Mouse (Mus musculus) olfactory bulb, adult 2 months (tissue): ENCODE results near the gene 2210016L21Rik. TPM values are rescaled to one million over a fixed set of nuclear protein-coding genes. Genes with fewer than 3 reads are reported as not detected.

Source experiments
- H3K27ac ChIP-seq: fragments of 200-500 bp; 2 replicates; pipeline ENCODE4 v1.5.1; 2012; ENCODE audit warnings: low read depth, low read length; ENCODE audit not compliant: insufficient read depth
- H3K4me1 ChIP-seq: fragments of 200-500 bp; 2 replicates; pipeline ENCODE4 v1.6.1; 2012; ENCODE audit warnings: low read length; ENCODE audit not compliant: control insufficient read depth, insufficient read depth
- H3K4me3 ChIP-seq: fragments of 200-500 bp; 2 replicates; pipeline ENCODE4 v1.5.1; 2012; ENCODE audit warnings: mild to moderate bottlenecking, low read depth, low read length, moderate library complexity; ENCODE audit not compliant: insufficient read depth
- CTCF ChIP-seq: fragments of 200-500 bp; IDR thresholded peaks from 2 replicates; pipeline ENCODE4 v1.5.1; 2012; ENCODE audit warnings: low read depth, mild to moderate bottlenecking, low read length, moderate library complexity; ENCODE audit not compliant: insufficient read depth
- POLR2A ChIP-seq: fragments of 200-500 bp; IDR thresholded peaks from 2 replicates; pipeline ENCODE4 v1.6.1; 2012; ENCODE audit warnings: mild to moderate bottlenecking, low read depth, low read length, moderate library complexity; ENCODE audit not compliant: insufficient read depth
- WGBS: fragments of 180-500 bp; shearing (Covaris S2); methylation state at CpG from one replicate; pipeline ENCODE4 v1.1.7; 2018; 5-methylcytosine and 5-hydroxymethylcytosine counted together
- polyA plus RNA-seq: library from polyadenylated mRNA; stranded (reverse); fragments of >200 nt; gene quantifications from 2 replicates; pipeline ENCODE4 v1.2.4, GENCODE M21; 2012; ENCODE audit warnings: low replicate concordance; ENCODE audit not compliant: missing spikeins, insufficient read depth, insufficient read length

2210016L21Rik gene
- polyA plus RNA-seq, 1 experiment: not detected

DNA sequence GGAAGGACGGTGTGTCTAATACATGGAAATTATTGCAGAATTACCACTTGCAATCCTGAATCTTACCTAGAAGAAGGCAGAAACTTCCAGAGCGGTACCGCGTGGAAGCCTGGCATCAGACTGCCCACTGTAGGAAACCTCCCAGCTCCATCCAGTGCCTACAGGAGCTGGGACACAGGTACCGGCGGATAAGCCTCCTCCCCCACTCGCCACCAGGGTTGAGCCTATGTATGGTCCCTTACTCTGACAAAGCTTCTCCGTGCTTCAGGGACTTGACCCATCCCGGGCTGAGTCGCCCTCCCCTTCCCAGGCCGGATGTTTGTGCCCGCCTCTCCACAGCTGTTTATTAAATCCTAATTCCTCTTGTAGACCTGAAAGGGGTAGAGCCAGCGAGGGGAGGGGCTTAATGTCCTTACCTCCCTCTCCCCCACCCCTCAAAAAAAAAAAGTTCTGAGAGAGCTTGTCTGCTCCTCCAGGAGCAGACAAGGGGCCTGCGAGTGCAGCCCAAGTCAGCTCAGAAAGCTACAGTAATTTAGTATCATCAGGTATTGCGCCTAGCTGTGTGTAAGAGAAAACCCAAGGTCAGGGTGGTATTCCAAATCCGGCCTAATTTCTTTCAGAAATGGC, 38.3 kb downstream of the 2210016L21Rik start:
- WGBS: 28% methylated on average over 16 of the region's 16 CpGs
- no peak for TF ChIP-seq CTCF
- TF ChIP-seq POLR2A: no peak
- Histone ChIP-seq H3K27ac (no peak overlapping the region), H3K4me1 (peaks cover 12% of the 10 kb centered on the region), H3K4me3 (no peak overlapping the region)

DNA sequence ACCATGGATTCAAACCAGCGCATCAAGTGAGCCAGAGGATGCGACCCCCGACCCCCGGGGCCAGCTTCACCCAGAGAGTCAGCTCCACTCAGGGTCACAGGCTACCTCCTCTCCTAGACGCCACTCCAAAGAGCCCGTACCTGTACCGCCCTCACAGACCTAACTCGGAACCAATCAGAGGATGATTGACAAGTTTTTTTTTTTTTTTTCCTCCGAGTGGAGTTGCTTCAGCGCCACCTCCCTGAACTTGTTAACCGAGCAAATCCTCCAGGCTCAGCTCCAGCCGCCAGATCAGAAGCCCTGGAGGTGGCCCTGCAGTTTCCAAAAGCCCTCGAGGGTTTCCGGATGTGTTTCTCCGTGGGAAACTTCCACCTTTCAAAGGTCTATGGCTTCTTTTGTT, 40.0 kb downstream of the 2210016L21Rik start:
- Histone ChIP-seq H3K4me3 (no peak overlapping the region), H3K27ac (no peak overlapping the region), H3K4me1 (peaks cover 12% of the 10 kb centered on the region)
- 68% methylated on average over 15 of the region's 15 CpGs for WGBS
- TF ChIP-seq POLR2A (no peak), CTCF (no peak)

DNA sequence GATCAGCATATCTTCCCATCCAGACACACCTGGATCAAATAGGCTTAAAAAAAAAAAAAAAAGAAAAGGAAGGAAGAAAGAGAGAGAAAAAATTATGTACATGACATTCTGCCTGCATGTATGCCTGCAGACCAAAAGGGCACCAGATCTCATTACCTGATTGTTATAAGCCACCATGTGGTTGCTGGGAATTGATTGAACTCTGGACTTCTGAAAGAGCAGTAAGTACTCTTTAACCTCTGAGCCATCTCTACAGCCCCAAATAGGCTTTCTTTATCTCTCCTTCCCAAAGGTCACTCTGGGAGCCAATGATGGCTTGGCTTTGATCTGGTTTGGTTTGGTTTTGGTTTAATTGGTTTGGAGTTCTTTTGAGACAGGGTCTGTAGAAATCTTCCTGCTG, 43.1 kb downstream of the 2210016L21Rik start:
- TF ChIP-seq POLR2A: no peak
- TF ChIP-seq CTCF: no peak
- Histone ChIP-seq H3K4me1 (peaks cover 2% of the 10 kb centered on the region), H3K27ac (no peak overlapping the region), H3K4me3 (no peak overlapping the region)

DNA sequence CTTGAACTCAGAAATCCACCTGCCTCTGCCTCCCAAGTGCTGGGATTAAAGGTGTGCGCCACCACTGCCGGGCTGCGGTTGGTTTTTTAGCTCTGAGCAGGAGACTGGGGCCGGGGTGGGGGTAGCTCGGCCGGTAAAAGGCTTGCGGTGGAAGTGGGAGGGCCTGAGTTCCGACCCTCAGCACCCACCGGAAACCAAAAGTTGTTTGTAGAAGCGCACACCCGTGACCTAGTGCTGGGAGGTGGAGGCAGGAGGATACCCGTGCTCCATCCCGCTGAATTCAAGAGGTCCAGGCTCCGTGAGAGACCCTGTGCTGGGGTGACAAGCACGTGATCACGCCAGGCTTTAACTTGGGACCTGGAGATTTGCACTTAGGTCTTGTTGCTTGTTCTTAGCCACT, 54.5 kb downstream of the 2210016L21Rik start:
- Histone ChIP-seq H3K4me1 (peaks cover 2% of the 10 kb centered on the region), H3K4me3 (no peak overlapping the region), H3K27ac (no peak overlapping the region)
- WGBS: 88% methylated on average over 16 of the region's 16 CpGs
- TF ChIP-seq POLR2A (no peak), CTCF (no peak)

DNA sequence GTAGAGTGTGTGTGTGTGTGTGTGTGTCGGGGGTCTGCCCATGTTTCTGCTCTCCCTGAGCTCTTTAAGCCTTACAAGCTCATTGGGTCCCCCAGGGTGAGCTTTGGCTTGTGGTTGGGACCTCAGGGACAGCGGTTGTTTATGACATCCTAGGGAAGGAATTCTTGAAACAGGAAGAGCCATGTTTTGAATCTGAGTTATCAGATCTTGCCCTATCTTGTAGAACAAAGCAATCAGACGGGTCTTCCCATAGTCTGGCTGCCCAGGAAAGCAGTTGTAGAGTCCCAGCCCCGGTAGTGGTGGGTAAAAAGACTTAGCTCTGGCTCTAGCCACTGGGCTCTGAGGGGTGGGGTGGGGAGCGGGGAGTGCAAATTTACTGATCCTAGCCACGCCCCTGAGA, 55.4 kb downstream of the 2210016L21Rik start:
- 79% methylated on average over 6 of the region's 6 CpGs for WGBS
- H3K4me3 ChIP-seq: no peak overlapping the region
- peaks cover 4% of the 10 kb centered on the region; the same call in 1 of the 2 replicates for H3K4me1 ChIP-seq
- TF ChIP-seq POLR2A (no peak), CTCF (no peak)
- H3K27ac ChIP-seq: no peak overlapping the region

Other genes starting within 250 kb of the 2210016L21Rik start
- gene Tchp, start 234.4 kb upstream of the 2210016L21Rik start, polyA plus RNA-seq: not detected in 2 replicates
- not detected in 2 replicates for gene Ankrd13a, start 167.5 kb upstream of the 2210016L21Rik start, polyA plus RNA-seq
- gene Git2, start 166.6 kb upstream of the 2210016L21Rik start, polyA plus RNA-seq: not detected in 2 replicates
- not detected in 2 replicates for gene 1500011B03Rik, start 118.7 kb upstream of the 2210016L21Rik start, polyA plus RNA-seq
- not detected in 2 replicates for gene 4930519G04Rik, start 88.5 kb upstream of the 2210016L21Rik start, polyA plus RNA-seq
- not detected in 2 replicates for gene Gm9936, start 83.5 kb upstream of the 2210016L21Rik start, polyA plus RNA-seq
- not detected in 2 replicates for gene Oasl2, start 45.2 kb upstream of the 2210016L21Rik start, polyA plus RNA-seq
- gene Oasl1, start 18.9 kb upstream of the 2210016L21Rik start, polyA plus RNA-seq: not detected in 2 replicates
- not detected in 2 replicates for gene Hnf1a, start 28.9 kb downstream of the 2210016L21Rik start, polyA plus RNA-seq
- not detected in 2 replicates for gene Sppl3, start 69.0 kb downstream of the 2210016L21Rik start, polyA plus RNA-seq
- not detected in 2 replicates for gene Gm10401, start 156.1 kb downstream of the 2210016L21Rik start, polyA plus RNA-seq
- gene Acads, start 177.2 kb downstream of the 2210016L21Rik start, polyA plus RNA-seq: not detected in 2 replicates
- not detected in 2 replicates for gene Unc119b, start 192.8 kb downstream of the 2210016L21Rik start, polyA plus RNA-seq
- 76.8 TPM in 1 of 2 replicates, not detected in the other for gene Mlec, start 216.0 kb downstream of the 2210016L21Rik start, polyA plus RNA-seq